Mouse (Mus musculus): ENCODE measurements around the gene Elobl. TPM values are rescaled to one million over a fixed set of nuclear protein-coding genes. Genes with fewer than 3 reads are reported as not detected.

Elobl gene
- polyA plus RNA-seq (2014; fragmentation: Illumina TruSeq; extraction: RNeasy Lipid Tissue Mini Kit (QIAGEN cat#74804); ENCODE audit: low read depth, low replicate concordance), result not detected

GRCm38 (mm10) chr11:88966881-88967361, at the start of gene Elobl:
Gene Elobl, minus strand, starts transcription at chr11:88966931.

GRCm38 (mm10) chr11:88998974-88999722, 32.4 kb upstream of the Elobl start, which contains the start of gene Trim25:
Gene Trim25, plus strand, starts transcription at chr11:88999376.

GRCm38 (mm10) chr11:88970202-88970732, 3.5 kb upstream of the Elobl start, which contains the start of gene Coil:
Gene Coil, plus strand, starts transcription at chr11:88970252.

GRCm38 (mm10) chr11:88955217-88955969, 11.3 kb downstream of the Elobl start, which contains the start of gene Scpep1:
Gene Scpep1, minus strand, starts transcription at chr11:88955465.

Other genes starting within 250 kb of the Elobl start
- gene Msi2, start 248.4 kb downstream of the Elobl start, polyA plus RNA-seq (2014; fragmentation: Illumina TruSeq; extraction: RNeasy Lipid Tissue Mini Kit (QIAGEN cat#74804); ENCODE audit: low read depth, low replicate concordance), result 95.0 TPM
- 18.0 TPM for gene Akap1, start 102.3 kb downstream of the Elobl start, polyA plus RNA-seq (2014; fragmentation: Illumina TruSeq; extraction: RNeasy Lipid Tissue Mini Kit (QIAGEN cat#74804); ENCODE audit: low read depth, low replicate concordance)
- gene Scpep1, start 11.5 kb downstream of the Elobl start, polyA plus RNA-seq (2014; fragmentation: Illumina TruSeq; extraction: RNeasy Lipid Tissue Mini Kit (QIAGEN cat#74804); ENCODE audit: low read depth, low replicate concordance), result 75.4 TPM
- gene Coil, start 3.3 kb upstream of the Elobl start, polyA plus RNA-seq (2014; fragmentation: Illumina TruSeq; extraction: RNeasy Lipid Tissue Mini Kit (QIAGEN cat#74804); ENCODE audit: low read depth, low replicate concordance), result 6.1 TPM
- 29.0 TPM for gene Trim25, start 32.4 kb upstream of the Elobl start, polyA plus RNA-seq (2014; fragmentation: Illumina TruSeq; extraction: RNeasy Lipid Tissue Mini Kit (QIAGEN cat#74804); ENCODE audit: low read depth, low replicate concordance)
- 5.7 TPM for gene Dgke, start 99.9 kb upstream of the Elobl start, polyA plus RNA-seq (2014; fragmentation: Illumina TruSeq; extraction: RNeasy Lipid Tissue Mini Kit (QIAGEN cat#74804); ENCODE audit: low read depth, low replicate concordance)
- not detected for gene Gm525, start 106.9 kb upstream of the Elobl start, polyA plus RNA-seq (2014; fragmentation: Illumina TruSeq; extraction: RNeasy Lipid Tissue Mini Kit (QIAGEN cat#74804); ENCODE audit: low read depth, low replicate concordance)